Mouse (Mus musculus) kidney, postnatal 36 days (tissue): ENCODE data around the gene Mc3r.

Experiments
- DNase-seq, 2 experiments: peaks; one replicate each; pipeline ENCODE4 v3.0.0; 2021 to 2022; ENCODE audit warnings: mixed read lengths in 2 of 2

Gene Mc3r

GRCm38 (mm10) chr2:172248106-172248764 lies at the start of gene Mc3r:
Mc3r (plus strand) TSS chr2:172248492.
- peak; percentile 7 to 57 for DNase-seq

- no peak for DNase-seq
These were observed 46.1 kb upstream of the Mc3r start for GRCm38 (mm10) chr2:172201998-172202780.

- peak; percentile 56 to 88 for DNase-seq
These were observed 41.3 kb upstream of the Mc3r start for GRCm38 (mm10) chr2:172207003-172207402.

- DNase-seq = peak in 1 of 2 experiments; percentile 5
These were observed 34.8 kb upstream of the Mc3r start for GRCm38 (mm10) chr2:172213480-172213879.

GRCm38 (mm10) chr2:172214336-172214735 lies 34.0 kb upstream of the Mc3r start:
- no peak for DNase-seq

GRCm38 (mm10) chr2:172215508-172216162 lies 32.7 kb upstream of the Mc3r start:
- DNase-seq = peak; percentile 28 to 73

GRCm38 (mm10) chr2:172216163-172216915 lies 32.0 kb upstream of the Mc3r start:
- no peak for DNase-seq

- DNase-seq = no peak
These were observed 30.4 kb upstream of the Mc3r start for GRCm38 (mm10) chr2:172217886-172218285.

- DNase-seq = no peak
These were observed 29.1 kb upstream of the Mc3r start for GRCm38 (mm10) chr2:172219186-172219585.

GRCm38 (mm10) chr2:172221656-172222393 lies 26.5 kb upstream of the Mc3r start:
- peak; percentile 37 to 78 for DNase-seq

- peak in 1 of 2 experiments; percentile 15 for DNase-seq
These were observed 25.9 kb upstream of the Mc3r start for GRCm38 (mm10) chr2:172222394-172222785.

- DNase-seq = no peak
These were observed 25.4 kb upstream of the Mc3r start for GRCm38 (mm10) chr2:172222891-172223290.

- DNase-seq = no peak
These were observed 24.7 kb upstream of the Mc3r start for GRCm38 (mm10) chr2:172223451-172224200.

- peak; percentile 35 to 59 for DNase-seq
These were observed 21.3 kb upstream of the Mc3r start for GRCm38 (mm10) chr2:172226945-172227344.

- DNase-seq = no peak
These were observed 20.5 kb upstream of the Mc3r start for GRCm38 (mm10) chr2:172227808-172228207.

GRCm38 (mm10) chr2:172229190-172229589 lies 19.1 kb upstream of the Mc3r start:
- no peak for DNase-seq

- DNase-seq = no peak
These were observed 18.2 kb upstream of the Mc3r start for GRCm38 (mm10) chr2:172230126-172230525.

GRCm38 (mm10) chr2:172238220-172238619 lies 10.1 kb upstream of the Mc3r start:
- DNase-seq = no peak

- peak; percentile 55 to 81 for DNase-seq
These were observed 7.3 kb upstream of the Mc3r start for GRCm38 (mm10) chr2:172241031-172241430.

- no peak for DNase-seq
These were observed 2.8 kb upstream of the Mc3r start for GRCm38 (mm10) chr2:172245497-172245896.

GRCm38 (mm10) chr2:172249336-172249735 lies 1.0 kb downstream of the Mc3r start:
- peak in 1 of 2 experiments; percentile 17 for DNase-seq
